ENCODE assay signal across 12 mouse cellular contexts in genomic region chr5:21329672-21330665, GRCm38 (mm10). TPM values are rescaled to one million over a fixed set of nuclear protein-coding genes. Genes with fewer than 3 reads are reported as not detected.
DNase-seq lines count a peak whose midpoint lies in the region; ATAC-seq and TF ChIP-seq lines count a peak whose summit lies in the region.
"Had no signal": no experiment of that assay in that cellular context is flagged by ENCODE, and none has a peak within 500 bp of the region (broad histone marks: within the 10 kb centered on the region; RNA-seq: fewer than 3 reads in every experiment).

No protein-coding gene starts in this region.

- 0 out of 2 replicates have a peak, but pooled peaks cover 5% of the 10 kb centered on the region for H3K4me1 ChIP-seq in midbrain, embryonic 11.5 days (ENCODE audit: control insufficient read depth, insufficient read depth, low read length)
- H3K4me1 ChIP-seq in midbrain, postnatal 0 days (ENCODE audit: insufficient read depth, low read length), result no peaks in the 10 kb centered on the region
- H3K4me1 ChIP-seq in heart, postnatal 0 days (ENCODE audit: control insufficient read depth, insufficient read depth), result peaks cover 37% of the 10 kb centered on the region
- peaks cover 4% of the 10 kb centered on the region; the same call in 1 of the 2 replicates for H3K4me1 ChIP-seq in stomach, embryonic 14.5 days (ENCODE audit: control insufficient read depth, insufficient read depth, low read length)

- peak; percentile 73; the same call in 1 of the 2 replicates for ATAC-seq in midbrain, embryonic 11.5 days (ENCODE audit: low FRiP score)
- no peak for ATAC-seq in midbrain, postnatal 0 days (ENCODE audit: low FRiP score)
- peak; percentile 91 for ATAC-seq in heart, postnatal 0 days (ENCODE audit: insufficient read depth, low read depth)
- 0 out of 2 replicates have a peak, but pooled peaks have one; percentile 65 for ATAC-seq in stomach, embryonic 14.5 days (ENCODE audit: insufficient number of reproducible peaks, insufficient read depth, low FRiP score, low read depth)

- H3K9me3 ChIP-seq in midbrain, embryonic 11.5 days (ENCODE audit: control insufficient read depth, low read length), result no peaks in the 10 kb centered on the region
- no peaks in the 10 kb centered on the region for H3K9me3 ChIP-seq in midbrain, postnatal 0 days (ENCODE audit: low read length)
- no peaks in the 10 kb centered on the region for H3K9me3 ChIP-seq in heart, postnatal 0 days (replicated peaks; ENCODE audit: control insufficient read depth, low read length)
- H3K9me3 ChIP-seq in stomach, embryonic 14.5 days (ENCODE audit: control insufficient read depth, low read depth, low read length), result no peaks in the 10 kb centered on the region

- no peak overlapping the region for H3K4me3 ChIP-seq in midbrain, embryonic 11.5 days (ENCODE audit: low read depth, low read length)
- no peak overlapping the region for H3K4me3 ChIP-seq in midbrain, postnatal 0 days (ENCODE audit: low read depth, low read length)
- H3K4me3 ChIP-seq in heart, postnatal 0 days (ENCODE audit: low read depth, low read length), result peak overlapping the region; percentile 15; the same call in 1 of the 2 replicates
- H3K4me3 ChIP-seq in stomach, embryonic 14.5 days (ENCODE audit: low read depth, low read length), result no peak overlapping the region

- no peaks in the 10 kb centered on the region for H3K27me3 ChIP-seq in midbrain, embryonic 11.5 days (ENCODE audit: control insufficient read depth, insufficient read depth, low read length)
- H3K27me3 ChIP-seq in midbrain, postnatal 0 days (ENCODE audit: insufficient read depth, low read length), result no peaks in the 10 kb centered on the region
- H3K27me3 ChIP-seq in heart, postnatal 0 days (ENCODE audit: control insufficient read depth, insufficient read depth, low read length), result no peaks in the 10 kb centered on the region
- H3K27me3 ChIP-seq in stomach, embryonic 14.5 days (ENCODE audit: control insufficient read depth, insufficient read depth, low read length), result no peaks in the 10 kb centered on the region

- no peak overlapping the region for H3K27ac ChIP-seq in midbrain, embryonic 11.5 days (ENCODE audit: low read depth, low read length)
- no peak overlapping the region for H3K27ac ChIP-seq in midbrain, postnatal 0 days (ENCODE audit: low read depth, low read length)
- peak overlapping the region; percentile 98 for H3K27ac ChIP-seq in heart, postnatal 0 days (ENCODE audit: low read depth)
- H3K27ac ChIP-seq in stomach, embryonic 14.5 days (ENCODE audit: low read length), result peak overlapping the region; percentile 44; the same call in 1 of the 2 replicates

- H3K36me3 ChIP-seq in midbrain, embryonic 11.5 days (ENCODE audit: control insufficient read depth, insufficient read depth, low read length), result no peaks in the 10 kb centered on the region
- no peaks in the 10 kb centered on the region for H3K36me3 ChIP-seq in midbrain, postnatal 0 days (ENCODE audit: insufficient read depth, low read length)
- H3K36me3 ChIP-seq in heart, postnatal 0 days (replicated peaks; ENCODE audit: control insufficient read depth, insufficient read depth, low read length), result no peaks in the 10 kb centered on the region
- no peaks in the 10 kb centered on the region for H3K36me3 ChIP-seq in stomach, embryonic 14.5 days (ENCODE audit: control insufficient read depth, insufficient read depth, low read length)

- H3K9ac ChIP-seq in midbrain, embryonic 11.5 days (ENCODE audit: low read length), result no peak overlapping the region
- no peak overlapping the region for H3K9ac ChIP-seq in midbrain, postnatal 0 days (replicated peaks; ENCODE audit: low read length, poor library complexity, severe bottlenecking)
- H3K9ac ChIP-seq in heart, postnatal 0 days (replicated peaks; ENCODE audit: low read depth, low read length), result peak overlapping the region; percentile 22; the same call in 1 of the 2 replicates
- H3K9ac ChIP-seq in stomach, embryonic 14.5 days (replicated peaks; ENCODE audit: low read depth, low read length), result no peak overlapping the region

- peak; percentile 34; the same call in 1 of the 2 replicates for TF ChIP-seq EP300 in heart, postnatal 0 days (IDR thresholded peaks at IDR 0.05; ENCODE audit: low read depth)

- H3K4me2 ChIP-seq in midbrain, embryonic 11.5 days, result no peak overlapping the region
- no peak overlapping the region for H3K4me2 ChIP-seq in midbrain, postnatal 0 days (ENCODE audit: low read depth, low read length, poor library complexity, severe bottlenecking)
- H3K4me2 ChIP-seq in heart, postnatal 0 days (ENCODE audit: low read depth, low read length), result peak overlapping the region; percentile 46
- no peak overlapping the region for H3K4me2 ChIP-seq in stomach, embryonic 14.5 days (replicated peaks; ENCODE audit: low read depth, low read length)

- WGBS in midbrain, embryonic 11.5 days, result 35% methylated on average over 11 of the region's 11 CpGs
- WGBS in midbrain, postnatal 0 days, result 29% methylated on average over 11 of the region's 11 CpGs
- WGBS in heart, postnatal 0 days, result 27% methylated on average over 11 of the region's 11 CpGs
- 61% methylated on average over 11 of the region's 11 CpGs for WGBS in stomach, embryonic 14.5 days

- peak; percentile 7 for DNase-seq in embryo, embryonic 10.5 days (ENCODE audit: low spot score)
- no peak for DNase-seq in embryo, embryonic 11 days
- DNase-seq in midbrain, embryonic 11.5 days (ENCODE audit: low spot score, missing footprints), result peak; percentile 88
- no peak for DNase-seq in midbrain, postnatal 0 days (ENCODE audit: low spot score)
- peak; percentile 94 for DNase-seq in heart, postnatal 0 days (ENCODE audit: low spot score)
- no peak for DNase-seq in cerebellum, adult 9-11 months
- no peak for DNase-seq in left cerebral cortex, adult 11 months (ENCODE audit: low spot score)
- DNase-seq: adrenal gland, adult 2 months; cerebellum, adult 11-12 months; kidney, postnatal 14 days; right cerebral cortex, postnatal 25 days had no signal

- no peak for TF ChIP-seq CTCF in midbrain, postnatal 0 days (IDR thresholded peaks at IDR 0.05)
- no peak for TF ChIP-seq CTCF in heart, postnatal 0 days (IDR thresholded peaks at IDR 0.05; ENCODE audit: low read depth)

RNA-seq across cellular contexts. Expression of gene Fgl2, which starts 42.5 kb away (rescaled TPM):
- 2.5 and 2.6 TPM in 2 replicates for polyA plus RNA-seq in midbrain, embryonic 11.5 days (2014; fragmentation: Nextera tagmentation; extraction: Ambion mirVana)
- 3.0 and 4.1 TPM in 2 replicates for total RNA-seq in midbrain, postnatal 0 days (2014; rRNA removed)
- polyA plus RNA-seq in midbrain, postnatal 0 days (2015; fragmentation: Nextera tagmentation; extraction: Ambion mirVana), result 1.7 and 1.9 TPM in 2 replicates
- 63.2 and 79.5 TPM in 2 replicates for total RNA-seq in heart, postnatal 0 days (2014; rRNA removed; ENCODE audit: low replicate concordance)
- 44.2 and 54.4 TPM in 2 replicates for polyA plus RNA-seq in heart, postnatal 0 days (2015; fragmentation: Nextera tagmentation; extraction: Ambion mirVana)
- polyA plus RNA-seq in stomach, embryonic 14.5 days (2014; fragmentation: Nextera tagmentation; extraction: Ambion mirVana), result 6.2 and 8.0 TPM in 2 replicates

Comparison
In these comparisons a context has a peak if more than half of its experiments do, and no peak if none do; other contexts are left out.
1. DNase-seq: peak in embryo, embryonic 10.5 days (single experiment), midbrain, embryonic 11.5 days (single experiment) and heart, postnatal 0 days (single experiment); none in embryo, embryonic 11 days (single experiment), midbrain, postnatal 0 days (single experiment), cerebellum, adult 9-11 months (single experiment) and left cerebral cortex, adult 11 months (single experiment).
2. H3K27ac ChIP-seq: peak in heart, postnatal 0 days (single experiment) and stomach, embryonic 14.5 days (single experiment); none in midbrain, embryonic 11.5 days (single experiment) and midbrain, postnatal 0 days (single experiment).